Mouse (Mus musculus): Measurements from ENCODE around the gene C77080. TPM values are rescaled to one million over a fixed set of nuclear protein-coding genes. Genes with fewer than 3 reads are reported as not detected.
A peak's percentile ranks its signal among the peaks of the same experiment; 100 is the strongest.

C77080 gene
- polyA plus RNA-seq, 1 experiment, result 2.9 TPM

DNA sequence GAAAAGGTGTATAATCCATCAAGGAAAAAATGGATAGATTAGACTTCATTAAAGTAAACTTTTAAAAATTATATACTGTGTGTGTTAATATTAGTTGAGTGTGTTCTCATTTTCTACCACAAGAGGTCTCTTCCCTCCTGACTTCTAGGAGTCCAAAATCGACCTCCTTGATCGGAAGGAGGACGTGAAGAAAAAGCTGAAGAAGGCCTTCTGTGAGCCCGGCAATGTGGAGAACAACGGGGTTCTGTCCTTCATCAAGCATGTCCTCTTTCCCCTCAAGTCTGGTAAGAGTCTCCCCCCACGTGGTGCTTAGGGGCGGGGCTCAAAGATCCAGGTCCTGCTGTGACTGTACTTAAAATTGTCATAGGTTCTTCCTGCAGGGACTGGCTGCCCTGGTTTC is 51.7 kb downstream of the C77080 start:
- no peak overlapping the region for H3K27ac ChIP-seq (ENCODE audit: insufficient read depth, low read length)
- H3K4me3 ChIP-seq (ENCODE audit: extremely low read depth, insufficient read depth, insufficient read length), result no peak overlapping the region
- H3K27me3 ChIP-seq (ENCODE audit: control insufficient read depth, insufficient read depth, low read length), result no peaks in the 10 kb centered on the region
- DNase-seq (ENCODE audit: low read depth in 1 of 2, low spot score in 2 of 2), result no peak
- H3K4me1 ChIP-seq (ENCODE audit: control insufficient read depth, insufficient read depth, insufficient read length), result no peaks in the 10 kb centered on the region
- H3K36me3 ChIP-seq (ENCODE audit: control insufficient read depth, insufficient read depth, low read length), result peaks cover 37% of the 10 kb centered on the region
- WGBS, result 52% methylated on average over 7 of the region's 7 CpGs
- TF ChIP-seq CTCF (IDR thresholded peaks at IDR 0.05; ENCODE audit: extremely low read depth, insufficient read depth, insufficient read length, insufficient replicate concordance) (no peak), POLR2A (IDR thresholded peaks at IDR 0.05; ENCODE audit: low read depth, low read length) (no peak)

DNA sequence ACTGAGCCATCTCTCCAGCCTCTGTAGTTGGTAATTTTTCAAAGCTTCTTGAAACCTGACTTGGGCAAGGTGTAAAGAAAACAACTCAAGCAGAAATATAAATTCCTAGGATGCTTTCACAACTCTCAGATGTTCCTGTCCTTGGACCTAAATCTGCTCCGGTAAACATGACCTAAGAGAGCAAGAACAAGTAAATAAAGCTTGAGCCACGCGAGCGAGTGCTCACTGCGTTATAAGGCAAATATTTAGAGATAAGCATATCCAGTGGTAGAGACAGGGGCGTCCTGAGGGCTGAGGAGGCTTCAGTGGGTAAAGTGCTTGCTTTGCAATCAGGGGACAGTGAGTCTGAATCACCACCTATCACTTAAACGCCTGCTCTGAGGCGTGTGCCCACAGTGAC is 54.4 kb downstream of the C77080 start:
- 98% methylated on average over 8 of the region's 8 CpGs for WGBS
- Histone ChIP-seq H3K4me1 (ENCODE audit: control insufficient read depth, insufficient read depth, insufficient read length) (no peaks in the 10 kb centered on the region), H3K36me3 (ENCODE audit: control insufficient read depth, insufficient read depth, low read length) (peaks cover 43% of the 10 kb centered on the region), H3K4me3 (ENCODE audit: extremely low read depth, insufficient read depth, insufficient read length) (no peak overlapping the region), H3K27ac (ENCODE audit: insufficient read depth, low read length) (no peak overlapping the region), H3K27me3 (ENCODE audit: control insufficient read depth, insufficient read depth, low read length) (no peaks in the 10 kb centered on the region)
- TF ChIP-seq CTCF (IDR thresholded peaks at IDR 0.05; ENCODE audit: extremely low read depth, insufficient read depth, insufficient read length, insufficient replicate concordance), result no peak
- no peak for TF ChIP-seq POLR2A (IDR thresholded peaks at IDR 0.05; ENCODE audit: low read depth, low read length)
- DNase-seq (ENCODE audit: low read depth in 1 of 2, low spot score in 2 of 2), result no peak

DNA sequence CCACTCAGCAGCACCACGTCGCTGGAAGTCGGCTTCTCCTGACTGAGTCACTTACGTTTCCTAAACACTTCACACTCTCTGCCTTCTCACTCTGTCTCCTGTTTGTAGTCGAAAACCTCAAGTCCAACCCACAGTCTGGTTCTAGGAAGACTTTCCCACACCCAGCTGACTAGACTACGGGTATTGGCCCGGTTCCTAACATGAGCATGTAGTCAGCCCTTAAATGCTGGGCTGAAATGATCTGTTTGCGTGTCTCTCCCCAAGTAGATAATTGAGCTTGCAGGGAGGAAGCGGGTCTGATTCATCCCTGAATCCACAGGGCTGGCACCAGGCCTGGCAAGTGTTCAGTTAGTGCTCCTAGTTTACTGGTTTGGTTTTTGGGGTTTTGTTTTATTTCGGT is 56.5 kb downstream of the C77080 start:
- no peak for DNase-seq (ENCODE audit: low read depth in 1 of 2, low spot score in 2 of 2)
- H3K4me1 ChIP-seq (ENCODE audit: control insufficient read depth, insufficient read depth, insufficient read length), result no peaks in the 10 kb centered on the region
- H3K27ac ChIP-seq (ENCODE audit: insufficient read depth, low read length), result no peak overlapping the region
- H3K36me3 ChIP-seq (ENCODE audit: control insufficient read depth, insufficient read depth, low read length), result peaks cover 39% of the 10 kb centered on the region
- no peak overlapping the region for H3K4me3 ChIP-seq (ENCODE audit: extremely low read depth, insufficient read depth, insufficient read length)
- TF ChIP-seq CTCF (IDR thresholded peaks at IDR 0.05; ENCODE audit: extremely low read depth, insufficient read depth, insufficient read length, insufficient replicate concordance), result no peak
- no peak for TF ChIP-seq POLR2A (IDR thresholded peaks at IDR 0.05; ENCODE audit: low read depth, low read length)
- H3K27me3 ChIP-seq (ENCODE audit: control insufficient read depth, insufficient read depth, low read length), result no peaks in the 10 kb centered on the region
- 94% methylated on average over 10 of the region's 10 CpGs for WGBS

- no peak for DNase-seq (ENCODE audit: low read depth in 1 of 2, low spot score in 2 of 2)
- peaks cover 20% of the 10 kb centered on the region for H3K36me3 ChIP-seq (ENCODE audit: control insufficient read depth, insufficient read depth, low read length)
- H3K4me1 ChIP-seq (ENCODE audit: control insufficient read depth, insufficient read depth, insufficient read length), result no peaks in the 10 kb centered on the region
- 98% methylated on average over 6 of the region's 6 CpGs for WGBS
- no peak overlapping the region for H3K27ac ChIP-seq (ENCODE audit: insufficient read depth, low read length)
- TF ChIP-seq POLR2A (IDR thresholded peaks at IDR 0.05; ENCODE audit: low read depth, low read length) (no peak), CTCF (IDR thresholded peaks at IDR 0.05; ENCODE audit: extremely low read depth, insufficient read depth, insufficient read length, insufficient replicate concordance) (no peak)
- no peaks in the 10 kb centered on the region for H3K27me3 ChIP-seq (ENCODE audit: control insufficient read depth, insufficient read depth, low read length)
- no peak overlapping the region for H3K4me3 ChIP-seq (ENCODE audit: extremely low read depth, insufficient read depth, insufficient read length)
Measured at GRCm38 (mm10) chr4:129197514-129197913, 63.7 kb downstream of the C77080 start.

GRCm38 (mm10) chr4:129194280-129194679 is 66.9 kb downstream of the C77080 start:
- 88% methylated on average over 1 of the region's 1 CpGs for WGBS
- no peak overlapping the region for H3K27ac ChIP-seq (ENCODE audit: insufficient read depth, low read length)
- no peak overlapping the region for H3K4me3 ChIP-seq (ENCODE audit: extremely low read depth, insufficient read depth, insufficient read length)
- TF ChIP-seq CTCF (IDR thresholded peaks at IDR 0.05; ENCODE audit: extremely low read depth, insufficient read depth, insufficient read length, insufficient replicate concordance) (no peak), POLR2A (IDR thresholded peaks at IDR 0.05; ENCODE audit: low read depth, low read length) (no peak)
- peaks cover 10% of the 10 kb centered on the region for H3K36me3 ChIP-seq (ENCODE audit: control insufficient read depth, insufficient read depth, low read length)
- H3K27me3 ChIP-seq (ENCODE audit: control insufficient read depth, insufficient read depth, low read length), result no peaks in the 10 kb centered on the region
- H3K4me1 ChIP-seq (ENCODE audit: control insufficient read depth, insufficient read depth, insufficient read length), result no peaks in the 10 kb centered on the region
- no peak for DNase-seq (ENCODE audit: low read depth in 1 of 2, low spot score in 2 of 2)

DNA sequence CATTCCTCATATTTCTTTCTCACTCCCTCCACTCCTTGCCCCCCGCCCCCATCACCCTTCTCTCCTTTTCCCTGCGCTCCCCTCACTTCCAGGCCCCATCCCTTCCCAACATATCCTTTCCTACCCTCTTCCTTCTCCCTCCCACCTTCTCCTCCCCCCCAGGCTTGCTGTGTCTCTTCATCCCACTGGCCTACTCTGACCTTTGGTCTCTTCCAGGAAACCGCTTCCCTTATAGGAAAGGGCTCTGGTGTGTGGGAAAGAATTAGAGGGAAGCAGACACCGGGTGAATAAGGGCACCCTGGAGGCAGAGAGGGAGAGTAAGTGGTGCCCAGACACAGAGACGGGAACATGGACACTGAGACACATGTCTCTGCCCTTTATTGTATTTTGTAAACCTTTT is 69.5 kb downstream of the C77080 start:
- DNase-seq (ENCODE audit: low read depth in 1 of 2, low spot score in 2 of 2), result no peak
- Histone ChIP-seq H3K4me1 (ENCODE audit: control insufficient read depth, insufficient read depth, insufficient read length) (no peaks in the 10 kb centered on the region), H3K4me3 (ENCODE audit: extremely low read depth, insufficient read depth, insufficient read length) (no peak overlapping the region), H3K27me3 (ENCODE audit: control insufficient read depth, insufficient read depth, low read length) (no peaks in the 10 kb centered on the region), H3K27ac (ENCODE audit: insufficient read depth, low read length) (no peak overlapping the region), H3K36me3 (ENCODE audit: control insufficient read depth, insufficient read depth, low read length) (peaks cover 2% of the 10 kb centered on the region; the same call in 1 of the 2 replicates)
- 93% methylated on average over 5 of the region's 5 CpGs for WGBS
- TF ChIP-seq CTCF (IDR thresholded peaks at IDR 0.05; ENCODE audit: extremely low read depth, insufficient read depth, insufficient read length, insufficient replicate concordance), result no peak
- no peak for TF ChIP-seq POLR2A (IDR thresholded peaks at IDR 0.05; ENCODE audit: low read depth, low read length)

DNA sequence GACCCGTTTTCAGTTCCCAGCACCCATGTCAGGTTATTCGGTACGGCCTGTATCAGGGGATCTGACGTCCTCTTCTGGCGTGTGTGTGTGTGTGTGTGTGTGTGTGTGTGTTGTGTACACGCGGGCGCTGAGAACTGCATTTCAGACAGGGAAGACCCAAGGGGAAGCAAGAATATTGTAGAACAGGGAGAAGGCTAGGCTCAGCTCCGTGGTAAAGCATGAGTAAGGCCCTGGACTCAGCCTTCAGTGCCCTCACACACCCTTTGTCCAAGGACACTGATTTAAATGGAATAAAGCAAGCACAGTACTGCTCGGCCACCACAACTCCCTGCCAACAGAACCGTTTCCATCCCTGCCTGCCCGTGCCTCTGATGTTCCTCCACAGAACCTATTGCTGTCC is 70.7 kb downstream of the C77080 start:
- no peak overlapping the region for H3K27ac ChIP-seq (ENCODE audit: insufficient read depth, low read length)

More for the DNA sequence above, 70.7 kb downstream of the C77080 start:
- TF ChIP-seq CTCF (IDR thresholded peaks at IDR 0.05; ENCODE audit: extremely low read depth, insufficient read depth, insufficient read length, insufficient replicate concordance) (no peak), POLR2A (IDR thresholded peaks at IDR 0.05; ENCODE audit: low read depth, low read length) (no peak)
- H3K4me1 ChIP-seq (ENCODE audit: control insufficient read depth, insufficient read depth, insufficient read length), result no peaks in the 10 kb centered on the region
- no peak for DNase-seq (ENCODE audit: low read depth in 1 of 2, low spot score in 2 of 2)
- 2% methylated on average over 12 of the region's 12 CpGs for WGBS
- H3K27me3 ChIP-seq (ENCODE audit: control insufficient read depth, insufficient read depth, low read length), result no peaks in the 10 kb centered on the region
- H3K36me3 ChIP-seq (ENCODE audit: control insufficient read depth, insufficient read depth, low read length), result no peaks in the 10 kb centered on the region
- H3K4me3 ChIP-seq (ENCODE audit: extremely low read depth, insufficient read depth, insufficient read length), result peak overlapping the region; percentile 84

Data from spleen, adult 2 months (tissue).